Mouse (Mus musculus) kidney, adult 9 months (tissue): ENCODE data around the gene Spsb4.
"Not testable (repeated sequence)": the region's sequence is repeated elsewhere in the genome, so short reads cannot be mapped to it uniquely, and the experiment has no call there.

Experiments
- DNase-seq: peaks from one replicate; pipeline ENCODE4 v3.0.0; 2022

Gene Spsb4

GRCm38 (mm10) chr9:96944517-96944916 lies 74.1 kb downstream of the Spsb4 start:
- no peak for DNase-seq

GRCm38 (mm10) chr9:96942975-96943374 lies 75.7 kb downstream of the Spsb4 start:
- no peak for DNase-seq

DNA sequence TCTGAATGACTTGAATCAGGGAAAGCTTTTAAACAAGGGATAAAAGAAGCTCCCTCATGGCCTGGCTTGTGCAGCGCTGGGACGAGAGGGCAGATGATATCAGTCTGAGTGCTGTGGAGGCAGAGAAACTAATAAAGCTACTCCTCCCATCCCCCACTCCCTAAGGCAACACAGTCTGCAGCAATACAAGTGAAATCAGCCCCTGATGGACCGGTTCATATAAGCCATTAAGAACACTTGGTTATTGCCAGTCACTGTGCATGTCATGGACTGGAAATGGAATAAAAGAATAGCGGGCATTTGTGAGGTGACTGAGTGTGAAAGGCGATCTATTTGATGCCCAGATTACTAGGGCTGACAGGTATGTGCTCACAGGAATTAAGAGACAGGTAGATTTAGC lies 79.8 kb downstream of the Spsb4 start:
- DNase-seq: no peak

GRCm38 (mm10) chr9:96936427-96936826 lies 82.2 kb downstream of the Spsb4 start:
- not testable (repeated sequence) for DNase-seq

DNA sequence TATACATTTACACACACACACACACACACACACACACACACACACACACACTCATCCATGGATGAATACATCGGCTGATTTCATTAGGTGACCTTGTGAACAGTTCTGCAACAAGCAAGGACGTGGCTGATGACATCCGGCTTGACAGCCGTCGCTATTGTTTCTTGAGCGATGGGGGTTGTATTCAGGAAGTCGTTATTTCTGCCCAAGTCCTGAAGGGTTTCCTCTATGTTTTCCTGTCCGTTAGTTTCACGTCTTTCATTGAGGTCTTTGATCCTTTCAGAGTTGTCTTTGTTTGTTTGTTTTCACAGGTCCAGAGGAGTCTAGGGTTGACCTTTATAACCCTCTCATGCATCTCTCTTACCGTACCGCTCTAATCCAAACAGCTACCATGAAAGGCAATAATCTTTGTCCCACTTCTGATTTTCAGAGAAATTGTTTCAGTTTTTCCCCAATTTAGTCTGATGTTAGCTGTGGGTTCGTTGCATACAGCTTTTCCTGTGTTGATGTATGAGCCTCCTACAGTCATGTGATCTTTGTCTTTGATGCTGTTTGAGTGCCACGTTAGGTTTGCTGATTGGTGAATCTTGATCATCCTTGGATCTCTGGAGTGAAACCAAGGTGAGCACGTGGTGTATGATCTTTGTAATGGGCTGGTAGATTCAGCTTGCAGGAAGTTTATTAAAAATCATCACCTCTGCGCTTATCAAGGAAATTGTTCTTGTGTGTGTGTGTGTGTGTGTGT lies 82.9 kb downstream of the Spsb4 start:
- DNase-seq: no peak

- DNase-seq: no peak
Observed at GRCm38 (mm10) chr9:96934816-96935215, 83.8 kb downstream of the Spsb4 start.

DNA sequence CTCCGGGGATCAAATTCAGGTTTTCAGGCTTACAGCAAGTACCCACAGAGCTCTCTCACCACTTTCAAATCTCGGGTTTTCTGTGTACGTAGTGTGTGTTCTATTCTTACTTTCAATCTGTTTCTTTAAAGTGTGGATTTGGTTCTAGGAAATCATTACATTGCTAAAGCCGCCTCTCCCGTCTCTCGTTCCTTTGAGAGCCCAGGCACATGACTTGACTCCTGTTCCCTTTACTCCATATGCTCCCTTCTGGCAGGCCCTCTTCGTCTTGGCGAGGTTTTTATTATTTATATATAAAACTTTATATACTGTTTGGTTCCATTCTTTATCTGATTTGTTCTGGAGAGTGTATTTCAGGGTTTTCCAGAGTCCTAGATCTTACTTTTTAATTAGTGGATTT lies 85.9 kb downstream of the Spsb4 start:
- no peak for DNase-seq

- no peak for DNase-seq
Observed at GRCm38 (mm10) chr9:96923577-96924316, 94.9 kb downstream of the Spsb4 start.

- no peak for DNase-seq
Observed at GRCm38 (mm10) chr9:96923119-96923518, 95.5 kb downstream of the Spsb4 start.

GRCm38 (mm10) chr9:96916620-96917538 lies 101.8 kb downstream of the Spsb4 start:
- DNase-seq: peak; percentile 98

GRCm38 (mm10) chr9:96916076-96916475 lies 102.6 kb downstream of the Spsb4 start:
- no peak for DNase-seq

GRCm38 (mm10) chr9:96914851-96915250 lies 103.8 kb downstream of the Spsb4 start:
- peak; percentile 50 for DNase-seq

DNA sequence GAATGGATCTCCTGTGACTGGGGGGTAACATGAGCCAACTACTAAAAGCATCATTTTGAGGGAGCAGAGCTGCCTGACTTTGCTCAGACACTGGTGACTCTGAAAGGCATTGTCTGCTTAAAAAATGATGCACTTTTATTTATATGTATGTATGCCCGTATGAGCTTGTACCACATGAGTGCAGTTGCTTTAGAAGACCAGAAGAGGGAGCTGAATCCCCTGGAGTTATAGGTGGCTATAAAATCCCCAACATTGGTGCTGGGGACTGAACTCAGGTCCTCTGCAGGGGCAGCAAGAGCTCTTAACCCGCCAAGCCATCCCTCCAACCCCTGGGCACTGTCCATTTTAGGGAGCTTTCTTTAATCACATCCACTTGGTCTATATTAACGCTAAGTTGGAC lies 104.6 kb downstream of the Spsb4 start:
- no peak for DNase-seq

- no peak for DNase-seq
Observed at GRCm38 (mm10) chr9:96909503-96909902, 109.1 kb downstream of the Spsb4 start.

DNA sequence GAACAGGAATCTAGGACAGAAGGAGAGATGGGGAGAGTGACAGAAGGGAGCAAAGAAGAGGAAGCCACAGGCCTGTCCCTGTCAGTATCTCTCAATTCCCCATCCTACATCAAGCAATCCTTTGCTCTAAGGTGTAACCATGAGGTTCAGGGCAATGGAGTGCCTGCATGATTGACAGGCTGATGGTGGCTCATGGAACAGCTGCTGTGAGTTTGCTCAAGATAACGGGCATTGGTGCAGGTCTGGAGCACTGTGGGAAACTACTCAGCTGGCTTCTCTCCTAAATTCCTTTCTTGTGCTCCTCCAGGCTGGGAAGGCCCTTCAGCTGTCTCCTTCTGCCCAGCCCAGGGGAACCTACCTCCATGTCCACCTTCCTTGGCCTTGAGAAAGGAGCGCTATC lies 109.9 kb downstream of the Spsb4 start:
- DNase-seq: no peak

GRCm38 (mm10) chr9:96904360-96905355 lies 114.0 kb downstream of the Spsb4 start:
- DNase-seq: no peak

DNA sequence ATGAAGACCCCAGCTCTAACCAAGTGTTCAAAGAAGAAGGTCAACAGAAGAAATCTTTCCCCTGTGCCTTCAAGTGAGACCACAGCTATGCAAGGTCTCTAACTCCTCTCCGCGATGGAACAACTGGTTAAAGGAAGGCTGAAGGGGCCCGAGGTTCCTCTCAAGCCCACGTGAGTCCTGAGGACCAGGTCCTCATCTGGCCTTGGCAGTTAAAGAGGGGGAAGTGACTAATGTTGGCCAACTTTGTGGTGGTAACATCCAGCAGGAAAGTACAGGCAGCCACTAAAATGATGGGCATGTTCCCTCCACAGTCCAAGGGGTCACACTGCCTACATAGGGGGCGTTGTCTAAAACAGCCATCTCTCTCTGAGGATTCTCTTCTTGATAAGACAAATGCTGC lies 118.9 kb downstream of the Spsb4 start:
- no peak for DNase-seq

DNA sequence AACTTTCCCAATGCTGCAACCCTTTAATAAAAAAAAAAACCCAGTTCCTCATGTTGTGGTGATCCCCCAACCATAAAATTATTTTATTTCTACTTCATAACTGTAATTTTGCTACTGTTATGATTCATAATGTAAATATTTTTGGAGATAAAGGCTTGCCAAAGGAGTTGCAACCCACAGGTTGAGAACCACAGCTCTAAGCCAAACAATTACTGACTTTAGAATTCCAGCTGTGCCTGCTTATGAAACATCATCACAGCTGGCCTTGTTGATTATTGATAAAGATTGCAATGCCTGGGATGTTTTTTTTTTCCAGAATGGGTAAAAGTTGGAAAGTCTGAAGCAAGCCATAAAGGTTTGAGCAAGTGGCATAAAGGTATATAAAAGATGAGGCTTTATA lies 119.6 kb downstream of the Spsb4 start:
- DNase-seq: no peak

DNA sequence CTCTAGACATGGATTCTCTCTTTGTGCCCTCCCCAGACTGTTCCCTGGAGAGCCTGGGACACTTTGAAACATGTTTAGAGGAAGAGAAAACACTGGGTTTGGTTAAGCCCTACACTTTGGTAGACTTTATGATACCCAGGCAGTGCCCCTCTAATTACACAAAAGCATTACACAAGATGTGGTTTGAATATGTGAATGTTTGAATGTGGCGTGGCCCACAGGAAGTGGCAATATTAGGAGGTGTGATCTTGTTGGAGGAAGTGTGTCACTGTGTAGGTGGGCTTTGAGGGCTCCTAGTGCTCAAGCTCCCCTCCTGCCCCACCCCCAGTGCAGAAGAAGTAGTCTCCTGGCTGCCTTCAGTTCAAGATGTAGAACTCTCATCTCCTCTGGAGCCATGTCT lies 122.0 kb downstream of the Spsb4 start:
- DNase-seq: no peak

DNA sequence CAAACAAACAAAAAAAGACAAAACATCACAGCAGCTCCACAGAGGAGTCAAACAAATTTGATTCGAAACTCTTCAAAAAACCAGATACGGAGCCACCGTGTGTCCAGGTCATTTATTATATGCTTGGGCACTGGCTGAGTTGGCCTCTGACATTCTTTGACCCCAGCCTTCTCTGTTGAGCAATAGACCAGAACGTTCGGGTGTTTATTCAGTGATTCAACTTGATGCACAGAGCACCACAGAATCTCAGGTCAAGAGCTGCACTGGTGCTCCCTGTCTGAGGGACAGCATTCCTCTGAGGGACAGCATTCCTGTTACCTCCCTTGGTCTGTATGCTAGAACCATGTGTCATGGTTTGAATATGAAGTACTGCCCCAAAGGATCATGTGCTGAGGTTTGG lies 125.1 kb downstream of the Spsb4 start:
- DNase-seq: peak; percentile 68
